Mouse (Mus musculus): ENCODE data around the gene Rcn2. TPM values are rescaled to one million over a fixed set of nuclear protein-coding genes. Genes with fewer than 3 reads are reported as not detected.

Rcn2 gene
- total RNA-seq, 1 experiment: 77.1 TPM

DNA sequence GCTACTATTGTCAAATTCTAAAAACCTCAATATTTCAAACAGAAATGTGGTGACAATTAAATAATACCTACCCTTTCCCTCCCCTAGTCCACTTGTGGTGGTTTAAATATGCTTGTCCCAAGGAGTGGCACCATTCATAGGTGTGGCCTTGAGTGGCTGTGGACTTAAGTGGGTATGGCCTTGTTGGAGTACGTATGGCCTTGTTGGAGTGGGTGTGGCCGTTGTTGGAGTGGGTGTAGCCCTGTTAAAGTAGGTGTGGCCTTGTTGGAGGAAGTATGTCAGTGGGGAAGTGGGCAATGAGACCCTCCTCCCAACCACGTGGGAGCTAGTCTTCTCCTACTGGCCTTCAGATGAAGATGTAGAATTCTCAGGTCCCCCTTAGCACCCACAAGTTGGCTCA, 9.4 kb upstream of the Rcn2 start:
- in situ Hi-C loops (cut with MboI; ENCODE audit: low sequenced_read_pairs in 2 of 2, unreplicated experiment in 2 of 2): no loop called here
- Histone ChIP-seq H3K4me3 (ENCODE audit: insufficient read depth in 1 of 2, low read depth in 1 of 2, low read length in 2 of 2, poor library complexity in 1 of 2, severe bottlenecking in 1 of 2) (no peak overlapping the region), H3K4me1 (ENCODE audit: control insufficient read depth in 2 of 2, insufficient read depth in 2 of 2, low read length in 2 of 2, poor library complexity in 1 of 2) (peaks cover 0 to 2% of the 10 kb centered on the region in 2 experiments; a peak in 1 of 4 replicates), H3K9ac (ENCODE audit: insufficient read depth, low read depth, low read length, poor library complexity, severe bottlenecking) (no peak overlapping the region), H3K27ac (ENCODE audit: insufficient read depth, low read depth, low read length, poor library complexity, severe bottlenecking) (no peak overlapping the region), H3K36me3 (ENCODE audit: control insufficient read depth, insufficient read depth, low read length, poor library complexity, severe bottlenecking) (no peaks in the 10 kb centered on the region), H3K9me3 (ENCODE audit: control insufficient read depth, insufficient read depth, low read depth, low read length) (no peaks in the 10 kb centered on the region)
- TF ChIP-seq HCFC1 (IDR thresholded peaks at IDR 0.05; ENCODE audit: borderline replicate concordance, insufficient read depth, low read length): no peak
- TF ChIP-seq MAFK (IDR thresholded peaks at IDR 0.05; ENCODE audit: insufficient read depth, low read depth, low read length): no peak
- no peak for TF ChIP-seq ZNF384 (IDR thresholded peaks at IDR 0.05; ENCODE audit: low read depth, low read length)
- TF ChIP-seq ZC3H11A (IDR thresholded peaks at IDR 0.05; ENCODE audit: borderline replicate concordance, low read depth, low read length): no peak
- no peak for TF ChIP-seq CHD2 (IDR thresholded peaks at IDR 0.05; ENCODE audit: low read depth, low read length)
- DNase-seq (ENCODE audit: low read depth, low spot score): no peak

GRCm38 (mm10) chr9:56042181-56042621, 556 bp downstream of the Rcn2 start:
- Histone ChIP-seq H3K9me3 (ENCODE audit: control insufficient read depth, insufficient read depth, low read depth, low read length) (no peaks in the 10 kb centered on the region), H3K27ac (ENCODE audit: insufficient read depth, low read depth, low read length, poor library complexity, severe bottlenecking) (no peak overlapping the region), H3K9ac (ENCODE audit: insufficient read depth, low read depth, low read length, poor library complexity, severe bottlenecking) (peak overlapping the region; percentile 82), H3K4me3 (ENCODE audit: insufficient read depth in 1 of 2, low read depth in 1 of 2, low read length in 2 of 2, poor library complexity in 1 of 2, severe bottlenecking in 1 of 2) (peak overlapping the region; percentile 85 to 86), H3K4me1 (ENCODE audit: control insufficient read depth in 2 of 2, insufficient read depth in 2 of 2, low read length in 2 of 2, poor library complexity in 1 of 2) (0 out of 4 replicates have a peak, but pooled peaks cover 0 to 2% of the 10 kb centered on the region in 2 experiments), H3K36me3 (ENCODE audit: control insufficient read depth, insufficient read depth, low read length, poor library complexity, severe bottlenecking) (no peaks in the 10 kb centered on the region)
- TF ChIP-seq ZC3H11A (IDR thresholded peaks at IDR 0.05; ENCODE audit: borderline replicate concordance, low read depth, low read length) (no peak), HCFC1 (IDR thresholded peaks at IDR 0.05; ENCODE audit: borderline replicate concordance, insufficient read depth, low read length) (no peak), ZNF384 (IDR thresholded peaks at IDR 0.05; ENCODE audit: low read depth, low read length) (no peak), CHD2 (IDR thresholded peaks at IDR 0.05; ENCODE audit: low read depth, low read length) (no peak), MAFK (IDR thresholded peaks at IDR 0.05; ENCODE audit: insufficient read depth, low read depth, low read length) (no peak)
- DNase-seq (ENCODE audit: low read depth, low spot score): peak; percentile 31
- in situ Hi-C loops (cut with MboI; ENCODE audit: low sequenced_read_pairs in 2 of 2, unreplicated experiment in 2 of 2): no loop called here

GRCm38 (mm10) chr9:56053796-56054195, 12.2 kb downstream of the Rcn2 start:
- H3K36me3 ChIP-seq (ENCODE audit: control insufficient read depth, insufficient read depth, low read length, poor library complexity, severe bottlenecking): peaks cover 2% of the 10 kb centered on the region; the same call in 1 of the 2 replicates
- H3K9ac ChIP-seq (ENCODE audit: insufficient read depth, low read depth, low read length, poor library complexity, severe bottlenecking): no peak overlapping the region
- no peak for DNase-seq (ENCODE audit: low read depth, low spot score)
- no peak overlapping the region for H3K4me3 ChIP-seq (ENCODE audit: insufficient read depth in 1 of 2, low read depth in 1 of 2, low read length in 2 of 2, poor library complexity in 1 of 2, severe bottlenecking in 1 of 2)
- TF ChIP-seq HCFC1 (IDR thresholded peaks at IDR 0.05; ENCODE audit: borderline replicate concordance, insufficient read depth, low read length) (no peak), CHD2 (IDR thresholded peaks at IDR 0.05; ENCODE audit: low read depth, low read length) (no peak), ZNF384 (IDR thresholded peaks at IDR 0.05; ENCODE audit: low read depth, low read length) (no peak), ZC3H11A (IDR thresholded peaks at IDR 0.05; ENCODE audit: borderline replicate concordance, low read depth, low read length) (no peak), MAFK (IDR thresholded peaks at IDR 0.05; ENCODE audit: insufficient read depth, low read depth, low read length) (no peak)
- H3K4me1 ChIP-seq (ENCODE audit: control insufficient read depth in 2 of 2, insufficient read depth in 2 of 2, low read length in 2 of 2, poor library complexity in 1 of 2): peaks cover 0 to 5% of the 10 kb centered on the region in 2 experiments; a peak in 1 of 4 replicates
- H3K9me3 ChIP-seq (ENCODE audit: control insufficient read depth, insufficient read depth, low read depth, low read length): no peaks in the 10 kb centered on the region
- no peak overlapping the region for H3K27ac ChIP-seq (ENCODE audit: insufficient read depth, low read depth, low read length, poor library complexity, severe bottlenecking)
- in situ Hi-C loops (cut with MboI; ENCODE audit: low sequenced_read_pairs in 2 of 2, unreplicated experiment in 2 of 2): no loop called here

- DNase-seq (ENCODE audit: low read depth, low spot score): no peak
- no peaks in the 10 kb centered on the region for H3K9me3 ChIP-seq (ENCODE audit: control insufficient read depth, insufficient read depth, low read depth, low read length)
- in situ Hi-C loops (cut with MboI; ENCODE audit: low sequenced_read_pairs in 2 of 2, unreplicated experiment in 2 of 2): no loop called here
- peaks cover 2% of the 10 kb centered on the region; the same call in 1 of the 2 replicates for H3K36me3 ChIP-seq (ENCODE audit: control insufficient read depth, insufficient read depth, low read length, poor library complexity, severe bottlenecking)
- peaks cover 0 to 3% of the 10 kb centered on the region in 2 experiments; a peak in 1 of 4 replicates for H3K4me1 ChIP-seq (ENCODE audit: control insufficient read depth in 2 of 2, insufficient read depth in 2 of 2, low read length in 2 of 2, poor library complexity in 1 of 2)
- TF ChIP-seq HCFC1 (IDR thresholded peaks at IDR 0.05; ENCODE audit: borderline replicate concordance, insufficient read depth, low read length) (no peak), ZNF384 (IDR thresholded peaks at IDR 0.05; ENCODE audit: low read depth, low read length) (no peak), CHD2 (IDR thresholded peaks at IDR 0.05; ENCODE audit: low read depth, low read length) (no peak), ZC3H11A (IDR thresholded peaks at IDR 0.05; ENCODE audit: borderline replicate concordance, low read depth, low read length) (no peak), MAFK (IDR thresholded peaks at IDR 0.05; ENCODE audit: insufficient read depth, low read depth, low read length) (no peak)
- no peak overlapping the region for H3K4me3 ChIP-seq (ENCODE audit: insufficient read depth in 1 of 2, low read depth in 1 of 2, low read length in 2 of 2, poor library complexity in 1 of 2, severe bottlenecking in 1 of 2)
- no peak overlapping the region for H3K9ac ChIP-seq (ENCODE audit: insufficient read depth, low read depth, low read length, poor library complexity, severe bottlenecking)
- no peak overlapping the region for H3K27ac ChIP-seq (ENCODE audit: insufficient read depth, low read depth, low read length, poor library complexity, severe bottlenecking)
Observed at GRCm38 (mm10) chr9:56056147-56056546, 14.5 kb downstream of the Rcn2 start.

All from ES-E14 (cell line).